Mouse (Mus musculus): Measurements from ENCODE around the gene Mrpl38. TPM values are rescaled to one million over a fixed set of nuclear protein-coding genes. Genes with fewer than 3 reads are reported as not detected.
"Not testable (repeated sequence)": the region's sequence is repeated elsewhere in the genome, so short reads cannot be mapped to it uniquely, and the experiment has no call there.

The Mrpl38 gene
- polyA plus RNA-seq, 1 experiment from 2014 or later: 49.5 TPM

DNA sequence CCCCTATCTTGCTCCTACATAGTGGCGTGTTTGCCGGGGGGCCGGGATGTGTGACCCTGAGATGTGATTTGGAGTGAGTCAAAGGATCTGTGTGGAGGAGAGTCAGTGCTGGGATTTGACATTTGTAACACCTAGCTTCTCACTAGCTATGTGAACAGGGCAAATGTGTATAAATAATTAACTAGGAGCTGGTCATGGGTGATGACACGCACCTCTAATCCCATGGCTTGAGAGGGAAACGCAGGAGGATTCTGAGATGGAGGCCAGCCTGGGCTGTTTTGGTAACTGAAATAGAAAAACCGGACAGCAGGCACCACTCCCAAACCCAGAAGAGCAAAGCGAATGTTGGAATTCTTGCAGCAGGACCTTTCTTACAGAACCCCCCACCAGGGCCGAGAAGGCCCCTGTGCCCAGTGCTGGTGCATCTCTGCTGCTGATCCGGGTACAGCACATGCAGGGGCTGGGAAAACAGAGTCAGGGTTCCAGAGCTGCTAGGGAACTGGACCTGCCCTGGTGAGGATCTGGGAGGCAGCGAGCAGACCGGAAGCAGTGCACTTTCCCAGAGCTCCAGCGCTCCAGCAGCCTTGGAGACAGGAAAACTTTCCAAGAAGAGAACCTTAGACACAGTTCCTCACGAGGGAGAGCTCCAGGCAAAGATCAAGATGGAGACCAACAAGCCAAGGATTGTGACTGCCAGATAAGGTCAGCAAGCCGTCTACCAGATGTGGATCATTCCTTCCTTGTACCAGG lies 39.8 kb downstream of the Mrpl38 start:
- peak overlapping the region; percentile 95 for H3K27ac ChIP-seq (replicated peaks)
- H3K9ac ChIP-seq (ENCODE audit: low read length): peak overlapping the region; percentile 13; the same call in 1 of the 2 replicates
- H3K36me3 ChIP-seq (ENCODE audit: control insufficient read depth, insufficient read depth, low read length): no peaks in the 10 kb centered on the region
- no peak overlapping the region for H3K4me3 ChIP-seq (ENCODE audit: low read depth, low read length)
- TF ChIP-seq CTCF (IDR thresholded peaks at IDR 0.05; ENCODE audit: low read depth) (no peak), EP300 (optimal IDR thresholded peaks at IDR 0.05) (no peak)
- no peak overlapping the region for H3K4me2 ChIP-seq (replicated peaks; ENCODE audit: low read depth)
- 49% methylated on average over 14 of the region's 14 CpGs for WGBS
- ATAC-seq (ENCODE audit: low FRiP score, low TSS enrichment): peak; percentile 39
- DNase-seq (ENCODE audit: low spot score): no peak
- peaks cover 36% of the 10 kb centered on the region for H3K4me1 ChIP-seq (replicated peaks; ENCODE audit: control insufficient read depth, insufficient read depth)
- no peaks in the 10 kb centered on the region for H3K9me3 ChIP-seq (ENCODE audit: control insufficient read depth, low read length)
- no peaks in the 10 kb centered on the region for H3K27me3 ChIP-seq (ENCODE audit: control insufficient read depth, insufficient read depth, low read length)

DNA sequence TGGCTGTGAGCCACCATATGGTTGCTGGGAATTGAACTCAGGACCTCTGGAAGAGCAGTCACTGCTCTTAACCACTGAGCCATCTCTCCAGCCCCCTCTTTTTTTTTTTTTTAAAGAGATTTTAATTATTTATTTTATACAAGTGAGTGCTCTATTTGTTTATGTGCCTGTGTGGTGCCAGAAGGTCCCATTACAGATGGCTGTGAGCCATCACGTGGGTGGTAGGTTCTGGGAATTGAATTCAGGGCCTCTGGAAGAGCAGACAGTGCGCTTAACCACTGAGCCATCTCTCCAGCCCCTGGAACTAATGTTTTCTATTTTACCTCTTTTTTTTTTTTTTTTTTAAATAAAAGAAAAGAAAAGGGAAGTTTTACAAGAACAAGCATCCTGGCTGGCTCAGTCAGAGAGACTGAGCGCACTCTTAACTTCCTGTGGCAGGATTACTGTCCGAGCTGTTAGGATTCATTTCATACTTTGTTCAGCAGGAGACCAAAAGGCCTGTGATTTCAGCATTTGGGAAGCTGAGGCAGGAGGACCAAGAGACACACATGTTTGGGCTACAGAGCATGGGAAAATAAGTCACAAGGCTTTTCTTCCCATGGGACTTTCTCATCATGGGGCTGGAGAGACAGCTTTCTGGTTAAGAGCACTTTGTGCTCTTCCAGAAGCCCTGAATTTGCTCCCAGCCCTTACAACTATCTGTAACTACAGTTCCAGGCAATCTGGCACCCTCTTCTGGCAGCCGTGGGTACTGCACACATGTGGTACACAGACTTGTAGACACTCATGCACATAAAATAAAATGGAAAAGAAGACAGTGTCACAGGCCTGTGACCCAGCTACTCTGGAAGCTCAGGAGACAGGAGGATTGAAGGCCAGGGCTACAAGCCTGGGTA lies 42.2 kb downstream of the Mrpl38 start:
- ATAC-seq (ENCODE audit: low FRiP score, low TSS enrichment) (no peak), DNase-seq (ENCODE audit: low spot score) (peak; percentile 59)
- Histone ChIP-seq H3K9ac (ENCODE audit: low read length) (no peak overlapping the region), H3K27ac (replicated peaks) (no peak overlapping the region; the same call in 1 of the 2 replicates), H3K4me1 (replicated peaks; ENCODE audit: control insufficient read depth, insufficient read depth) (peaks cover 18% of the 10 kb centered on the region), H3K4me3 (ENCODE audit: low read depth, low read length) (no peak overlapping the region), H3K9me3 (ENCODE audit: control insufficient read depth, low read length) (no peaks in the 10 kb centered on the region), H3K27me3 (ENCODE audit: control insufficient read depth, insufficient read depth, low read length) (no peaks in the 10 kb centered on the region), H3K36me3 (ENCODE audit: control insufficient read depth, insufficient read depth, low read length) (no peaks in the 10 kb centered on the region), H3K4me2 (replicated peaks; ENCODE audit: low read depth) (no peak overlapping the region)
- WGBS: 86% methylated on average over 5 of the region's 5 CpGs
- no peak for TF ChIP-seq EP300 (optimal IDR thresholded peaks at IDR 0.05)
- TF ChIP-seq CTCF (IDR thresholded peaks at IDR 0.05; ENCODE audit: low read depth): peak; percentile 67

DNA sequence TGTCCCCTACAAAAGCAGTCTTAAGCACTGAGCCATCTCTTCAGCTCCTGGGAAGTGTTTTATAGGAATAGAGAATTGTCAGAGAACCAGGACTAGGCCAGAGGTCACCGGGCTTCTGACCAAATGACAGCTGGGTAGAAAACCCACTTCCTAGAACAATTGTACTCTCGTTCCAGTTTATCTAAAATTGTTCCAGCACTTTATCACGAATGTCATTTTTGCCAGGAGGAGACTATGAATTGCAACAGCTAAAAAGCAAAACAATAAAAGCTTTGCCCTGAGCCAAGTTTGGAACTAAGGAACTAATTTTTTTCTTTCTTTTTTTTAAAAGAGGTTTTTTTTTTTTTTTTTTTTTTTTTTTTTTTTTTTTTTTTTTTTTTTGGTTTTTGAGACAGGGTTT lies 43.1 kb downstream of the Mrpl38 start:
- no peak overlapping the region for H3K27ac ChIP-seq (replicated peaks)
- 43% methylated on average over 3 of the region's 3 CpGs for WGBS
- DNase-seq (ENCODE audit: low spot score) (no peak), ATAC-seq (ENCODE audit: low FRiP score, low TSS enrichment) (no peak)
- H3K9me3 ChIP-seq (ENCODE audit: control insufficient read depth, low read length): no peaks in the 10 kb centered on the region
- H3K4me1 ChIP-seq (replicated peaks; ENCODE audit: control insufficient read depth, insufficient read depth): peaks cover 10% of the 10 kb centered on the region
- no peak for TF ChIP-seq EP300 (optimal IDR thresholded peaks at IDR 0.05)
- no peak for TF ChIP-seq CTCF (IDR thresholded peaks at IDR 0.05; ENCODE audit: low read depth)
- H3K4me3 ChIP-seq (ENCODE audit: low read depth, low read length): no peak overlapping the region
- no peak overlapping the region for H3K9ac ChIP-seq (ENCODE audit: low read length)
- H3K36me3 ChIP-seq (ENCODE audit: control insufficient read depth, insufficient read depth, low read length): no peaks in the 10 kb centered on the region
- no peak overlapping the region for H3K4me2 ChIP-seq (replicated peaks; ENCODE audit: low read depth)
- H3K27me3 ChIP-seq (ENCODE audit: control insufficient read depth, insufficient read depth, low read length): no peaks in the 10 kb centered on the region

DNA sequence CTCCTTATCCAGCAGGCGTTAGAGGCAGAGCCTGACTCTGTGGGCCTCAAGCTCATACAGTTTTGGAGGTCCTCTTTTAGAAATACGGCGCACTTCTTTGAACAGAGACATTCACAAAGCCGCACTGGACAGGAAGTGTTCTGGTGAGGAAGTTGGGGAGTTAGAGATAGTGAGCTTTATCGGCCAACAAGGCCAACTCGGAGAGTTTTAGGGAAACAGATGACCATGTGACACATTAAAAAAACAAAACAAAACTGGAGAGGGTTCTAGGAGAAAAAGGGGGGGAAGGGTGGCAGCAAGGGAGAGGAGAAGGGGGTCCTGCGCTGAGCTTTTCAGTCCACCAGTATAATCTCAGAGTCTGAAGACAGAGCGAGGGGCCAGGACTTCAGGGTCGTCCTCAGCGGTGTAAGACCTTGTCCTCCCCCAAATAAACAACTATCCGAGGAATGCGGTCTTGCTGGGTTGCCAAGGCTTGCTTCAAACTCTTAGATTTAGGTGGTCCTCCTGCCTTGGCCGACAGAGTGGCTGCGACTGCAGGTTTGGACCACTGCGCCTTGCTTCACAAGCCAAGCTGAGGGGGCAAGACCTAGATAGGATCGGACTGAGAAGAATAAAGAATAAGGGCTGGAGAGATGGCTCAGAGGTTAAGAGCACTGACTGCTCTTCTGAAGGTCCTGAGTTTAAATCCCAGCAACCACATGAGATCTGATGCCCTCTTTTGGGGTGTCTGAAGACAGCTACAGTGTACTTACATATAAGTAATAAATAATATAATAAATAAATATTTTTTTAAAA lies 44.7 kb downstream of the Mrpl38 start:
- ATAC-seq (ENCODE audit: low FRiP score, low TSS enrichment) (no peak), DNase-seq (ENCODE audit: low spot score) (no peak)
- Histone ChIP-seq H3K4me1 (replicated peaks; ENCODE audit: control insufficient read depth, insufficient read depth) (peaks cover under 1% of the 10 kb centered on the region), H3K4me2 (replicated peaks; ENCODE audit: low read depth) (no peak overlapping the region), H3K9ac (ENCODE audit: low read length) (no peak overlapping the region), H3K36me3 (ENCODE audit: control insufficient read depth, insufficient read depth, low read length) (no peaks in the 10 kb centered on the region), H3K9me3 (ENCODE audit: control insufficient read depth, low read length) (no peaks in the 10 kb centered on the region), H3K4me3 (ENCODE audit: low read depth, low read length) (no peak overlapping the region), H3K27me3 (ENCODE audit: control insufficient read depth, insufficient read depth, low read length) (no peaks in the 10 kb centered on the region), H3K27ac (replicated peaks) (0 out of 2 replicates have a peak overlapping the region, but pooled peaks have one; percentile 18)
- 47% methylated on average over 16 of the region's 16 CpGs for WGBS
- TF ChIP-seq CTCF (IDR thresholded peaks at IDR 0.05; ENCODE audit: low read depth) (no peak), EP300 (optimal IDR thresholded peaks at IDR 0.05) (no peak)

DNA sequence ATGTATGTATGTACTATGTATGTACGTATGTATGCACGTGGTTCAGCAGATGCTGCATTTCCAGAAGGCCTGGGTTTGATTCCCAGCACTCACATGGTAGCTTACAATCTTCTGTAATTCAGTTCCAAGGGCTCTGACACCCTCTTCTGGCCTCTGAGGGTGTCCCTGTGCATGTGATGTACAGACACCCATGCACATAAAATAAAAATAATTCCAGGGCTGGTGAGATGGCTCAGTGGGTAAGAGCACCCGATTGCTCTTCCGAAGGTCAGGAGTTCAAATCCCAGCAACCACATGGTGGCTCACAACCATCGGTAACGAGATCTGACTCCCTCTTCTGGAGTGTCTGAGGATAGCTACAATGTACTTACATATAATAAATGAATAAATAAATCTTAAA lies 45.7 kb downstream of the Mrpl38 start:
- not testable (repeated sequence) for ATAC-seq (ENCODE audit: low FRiP score, low TSS enrichment); H3K27me3 ChIP-seq (ENCODE audit: control insufficient read depth, insufficient read depth, low read length); H3K4me1 ChIP-seq (replicated peaks; ENCODE audit: control insufficient read depth, insufficient read depth); H3K4me3 ChIP-seq (ENCODE audit: low read depth, low read length); H3K4me2 ChIP-seq (replicated peaks; ENCODE audit: low read depth); H3K36me3 ChIP-seq (ENCODE audit: control insufficient read depth, insufficient read depth, low read length); H3K27ac ChIP-seq (replicated peaks); DNase-seq (ENCODE audit: low spot score); H3K9me3 ChIP-seq (ENCODE audit: control insufficient read depth, low read length); H3K9ac ChIP-seq (ENCODE audit: low read length)
- 93% methylated on average over 6 of the region's 6 CpGs for WGBS
- 0 out of 2 replicates have a peak, but pooled peaks have one; percentile 21 for TF ChIP-seq CTCF (IDR thresholded peaks at IDR 0.05; ENCODE audit: low read depth)
